Mouse (Mus musculus) urinary bladder, postnatal 0 days (tissue): ENCODE measurements around the gene Ramp3. TPM values are rescaled to one million over a fixed set of nuclear protein-coding genes. Genes with fewer than 3 reads are reported as not detected.

ENCODE experiments used
- polyA plus RNA-seq: library from polyadenylated mRNA; unstranded; fragments of >200 nt; fragmentation: Nextera tagmentation; extraction: Ambion mirVana; gene quantifications from 2 replicates; pipeline ENCODE4 v1.2.1, GENCODE M21; 2015

The Ramp3 gene
- polyA plus RNA-seq = 1.9 and 2.0 TPM in 2 replicates

DNA sequence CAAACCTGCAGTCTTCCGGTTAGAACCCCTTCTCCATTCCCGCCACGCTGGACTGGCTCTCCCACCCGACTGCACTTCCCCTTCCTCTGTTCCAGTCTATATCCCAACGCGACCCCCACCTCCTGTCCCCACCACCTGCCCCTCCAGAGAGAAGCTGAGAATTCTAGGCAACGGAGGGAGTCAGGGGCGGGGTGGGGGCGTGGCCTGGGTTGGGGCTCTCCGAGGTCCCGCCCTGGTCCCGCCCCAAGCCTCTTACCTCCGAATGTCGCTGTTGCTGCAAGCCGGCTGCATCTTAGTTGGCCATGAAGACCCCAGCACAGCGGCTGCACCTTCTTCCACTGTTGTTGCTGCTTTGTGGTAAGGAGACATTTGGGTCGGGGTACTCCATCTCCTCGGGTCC lies at the start of gene Ramp3:
Gene Ramp3 (plus strand): TSS at position 251 of the 400 bp plus-strand sequence.

DNA sequence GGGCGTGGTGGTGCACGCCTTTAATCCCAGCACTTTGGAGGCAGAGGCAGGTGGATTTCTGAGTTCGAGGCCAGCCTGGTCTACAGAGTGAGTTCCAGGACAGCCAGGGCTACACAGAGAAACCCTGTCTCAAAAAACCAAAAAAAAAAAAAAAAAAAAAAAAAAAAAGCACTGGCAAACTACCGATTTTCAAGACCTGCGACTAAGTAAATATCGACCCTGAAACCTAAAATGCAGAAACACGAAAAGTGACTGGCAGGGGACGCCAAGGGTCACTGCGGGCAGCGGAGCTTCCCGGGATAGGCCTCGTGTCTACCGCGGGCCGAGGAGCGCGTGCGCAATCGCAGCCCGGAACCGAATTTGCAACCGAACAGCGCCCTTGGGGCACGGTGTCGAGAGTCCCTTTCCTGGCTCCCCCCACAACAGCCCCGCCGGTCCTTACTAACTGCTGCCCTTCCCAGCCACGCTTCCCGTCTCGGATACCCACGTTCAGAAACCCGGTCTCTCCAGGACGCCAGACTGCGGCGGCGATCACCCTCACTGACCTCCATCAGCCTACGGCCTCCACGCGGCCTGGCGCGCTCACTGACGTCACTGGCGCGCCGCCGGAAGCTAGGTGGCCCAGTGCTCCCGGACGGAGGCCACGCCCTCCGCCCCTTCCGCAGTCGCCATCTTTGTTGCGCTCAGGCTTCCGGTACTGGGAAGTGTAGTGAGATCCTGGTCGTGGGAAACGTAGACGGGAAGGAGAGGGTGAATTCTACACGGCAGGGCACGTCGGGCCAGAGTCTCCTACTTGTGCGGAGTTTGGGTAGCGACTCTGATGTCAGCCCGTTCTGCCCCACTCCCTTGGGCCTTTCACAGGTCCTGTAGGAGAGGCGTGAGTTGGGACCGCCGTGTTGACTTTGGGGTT lies 32.6 kb upstream of the Ramp3 start, which contains the start of gene Tbrg4:
Gene Tbrg4 (minus strand): TSS at position 590 of the 910 bp plus-strand sequence.

DNA sequence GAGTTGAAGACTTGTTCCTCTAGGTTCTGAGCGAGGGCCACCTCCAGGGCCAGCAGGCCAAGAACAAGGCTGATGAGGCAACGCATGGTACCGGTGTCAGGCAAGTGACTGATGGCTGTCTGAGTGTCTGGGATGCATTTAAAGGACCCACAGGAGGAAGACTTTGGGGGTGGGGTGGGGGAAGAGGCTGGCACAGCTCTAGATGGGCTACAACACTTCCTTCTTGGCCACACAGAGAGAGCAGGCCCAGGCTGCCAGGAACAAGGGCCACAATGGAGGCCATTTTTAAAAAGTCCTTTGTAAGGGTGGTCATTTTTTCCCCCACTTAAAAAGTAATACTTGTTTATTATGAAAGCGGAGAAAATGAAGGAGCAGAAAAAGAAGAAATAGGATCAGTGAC lies 19.8 kb upstream of the Ramp3 start, which contains the start of gene Wap:
Gene Wap (minus strand): TSS at position 101 of the 400 bp plus-strand sequence.

Other genes starting within 250 kb of the Ramp3 start
- gene Ppia, start 243.1 kb upstream of the Ramp3 start, polyA plus RNA-seq = 4,730 and 5,487 TPM in 2 replicates
- 150 and 156 TPM in 2 replicates for gene H2afv, start 214.1 kb upstream of the Ramp3 start, polyA plus RNA-seq
- gene Purb, start 182.6 kb upstream of the Ramp3 start, polyA plus RNA-seq = 21.8 and 26.4 TPM in 2 replicates
- gene Myo1g, start 137.6 kb upstream of the Ramp3 start, polyA plus RNA-seq = 4.6 and 7.8 TPM in 2 replicates
- 78.9 and 79.6 TPM in 2 replicates for gene Ccm2, start 111.6 kb upstream of the Ramp3 start, polyA plus RNA-seq
- gene Nacad, start 52.5 kb upstream of the Ramp3 start, polyA plus RNA-seq = 37.1 and 43.1 TPM in 2 replicates
- gene Tbrg4, start 32.5 kb upstream of the Ramp3 start, polyA plus RNA-seq = 20.3 and 22.5 TPM in 2 replicates
- gene Wap, start 19.9 kb upstream of the Ramp3 start, polyA plus RNA-seq = not detected in 2 replicates
- gene Gm11983, start 179.1 kb downstream of the Ramp3 start, polyA plus RNA-seq = not detected in 2 replicates